Comparison of ENCODE assay signal across 9 mouse cellular contexts in the genomic region with DNA sequence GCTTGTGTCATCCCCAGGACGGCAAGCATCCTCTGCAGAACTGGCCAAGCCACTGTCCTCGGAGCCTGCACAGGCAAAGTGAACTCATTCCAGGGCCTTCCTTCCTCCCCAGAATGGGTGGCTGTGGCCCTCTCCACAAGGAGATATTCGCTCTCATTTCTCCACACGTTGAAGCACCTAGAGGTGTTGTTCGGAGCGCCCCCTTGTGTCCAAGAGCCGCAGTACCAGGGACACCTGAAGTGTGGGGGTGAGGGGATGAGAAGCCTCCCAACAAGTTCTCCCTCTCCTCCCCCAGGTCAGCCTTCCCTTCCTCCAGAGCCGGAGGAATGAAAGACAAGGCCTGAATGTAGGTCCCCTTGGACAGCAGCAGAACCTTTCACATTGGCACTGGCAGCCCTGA.
DNase-seq lines count a peak whose midpoint lies in the region; ATAC-seq and TF ChIP-seq lines count a peak whose summit lies in the region.
"Had no signal": no experiment of that assay in that cellular context is flagged by ENCODE, and none has a peak within 500 bp of the region (broad histone marks: within the 10 kb centered on the region; RNA-seq: fewer than 3 reads in every experiment).

No protein-coding gene starts in this region.

- no peak overlapping the region for H3K27ac ChIP-seq in liver, adult 2 months (replicated peaks; ENCODE audit: insufficient read depth, low read depth, low read length)
- no peak overlapping the region for H3K27ac ChIP-seq in liver, embryonic 11.5 days (ENCODE audit: low read depth, low read length)
- no peak overlapping the region for H3K27ac ChIP-seq in lung, embryonic 14.5 days (ENCODE audit: low read depth)
- H3K27ac ChIP-seq: embryonic facial prominence, embryonic 12.5 days had no signal

- no peak overlapping the region for H3K9ac ChIP-seq in liver, adult 2 months (ENCODE audit: low read depth, low read length)
- H3K9ac ChIP-seq in liver, embryonic 11.5 days (ENCODE audit: low read depth, low read length): no peak overlapping the region
- H3K9ac ChIP-seq in lung, embryonic 14.5 days: no peak overlapping the region
- H3K9ac ChIP-seq: embryonic facial prominence, embryonic 12.5 days had no signal

- H3K4me3 ChIP-seq in liver, adult 2 months (ENCODE audit: insufficient read depth, low read depth, low read length): no peak overlapping the region
- H3K4me3 ChIP-seq in liver, embryonic 11.5 days (ENCODE audit: low read depth, low read length): no peak overlapping the region
- no peak overlapping the region for H3K4me3 ChIP-seq in lung, embryonic 14.5 days (ENCODE audit: low read depth, low read length)
- H3K4me3 ChIP-seq: embryonic facial prominence, embryonic 12.5 days had no signal

- peak; percentile 84 for TF ChIP-seq CTCF in liver, adult 2 months (IDR thresholded peaks at IDR 0.05; ENCODE audit: low read depth, low read length)
- TF ChIP-seq CTCF in lung, embryonic 14.5 days (IDR thresholded peaks at IDR 0.05; ENCODE audit: low read depth): peak; percentile 84

- TF ChIP-seq POLR2A in liver, adult 2 months (IDR thresholded peaks at IDR 0.05; ENCODE audit: extremely low read depth, insufficient read depth, low read length): no peak

- 11% methylated on average over 8 of the region's 8 CpGs for WGBS in liver, adult 2 months
- 6% methylated on average over 8 of the region's 8 CpGs for WGBS in liver, embryonic 11.5 days
- 6% methylated on average over 8 of the region's 8 CpGs for WGBS in lung, embryonic 14.5 days

- H3K4me2 ChIP-seq in liver, embryonic 11.5 days: no peak overlapping the region
- no peak overlapping the region for H3K4me2 ChIP-seq in lung, embryonic 14.5 days
- H3K4me2 ChIP-seq: embryonic facial prominence, embryonic 12.5 days had no signal

- no peak for ATAC-seq in liver, embryonic 11.5 days (replicated peaks; ENCODE audit: low FRiP score)
- no peak for ATAC-seq in lung, embryonic 14.5 days (ENCODE audit: insufficient read depth)

- peak; percentile 9 for DNase-seq in liver, adult 2 months (ENCODE audit: extremely low read depth, low read depth, low spot score)
- no peak for DNase-seq in liver, embryonic 11.5 days (ENCODE audit: low spot score)
- peak; percentile 77 to 87 for DNase-seq in cerebellum, postnatal 25 days
- peak; percentile 27 to 34 for DNase-seq in gastrocnemius, adult 8-10 months (ENCODE audit: low spot score in 2 of 2)
- DNase-seq in kidney, adult 9 months: peak; percentile 68
- peak; percentile 78 for DNase-seq in lung, embryonic 14.5 days
- peak; percentile 59 for DNase-seq in ovary, postnatal 14 days (ENCODE audit: low spot score)
- peak; percentile 79 for DNase-seq in thymus, postnatal 0 days (ENCODE audit: low spot score)

- no peaks in the 10 kb centered on the region for H3K36me3 ChIP-seq in liver, adult 2 months (ENCODE audit: control insufficient read depth, insufficient read depth, low read length)
- no peaks in the 10 kb centered on the region for H3K36me3 ChIP-seq in liver, embryonic 11.5 days (ENCODE audit: control insufficient read depth, insufficient read depth, low read length)
- H3K36me3 ChIP-seq in lung, embryonic 14.5 days (ENCODE audit: insufficient read depth): no peaks in the 10 kb centered on the region
- H3K36me3 ChIP-seq: embryonic facial prominence, embryonic 12.5 days had no signal

- H3K9me3 ChIP-seq in liver, embryonic 11.5 days (ENCODE audit: control insufficient read depth, low read length): no peaks in the 10 kb centered on the region
- no peaks in the 10 kb centered on the region for H3K9me3 ChIP-seq in lung, embryonic 14.5 days (ENCODE audit: low read depth, low read length)
- H3K9me3 ChIP-seq: embryonic facial prominence, embryonic 12.5 days had no signal

- no peaks in the 10 kb centered on the region for H3K4me1 ChIP-seq in liver, adult 2 months (ENCODE audit: control insufficient read depth, insufficient read depth, low read length)
- no peaks in the 10 kb centered on the region for H3K4me1 ChIP-seq in liver, embryonic 11.5 days (replicated peaks; ENCODE audit: control insufficient read depth, insufficient read depth, low read length)
- H3K4me1 ChIP-seq in lung, embryonic 14.5 days (ENCODE audit: insufficient read depth): peaks cover 15% of the 10 kb centered on the region

- no peaks in the 10 kb centered on the region; the same call in none of the 2 replicates for H3K27me3 ChIP-seq in liver, adult 2 months (ENCODE audit: control insufficient read depth, insufficient read depth, low read length)
- H3K27me3 ChIP-seq in liver, embryonic 11.5 days (replicated peaks; ENCODE audit: control insufficient read depth, insufficient read depth, low read length): peaks cover 17% of the 10 kb centered on the region
- no peaks in the 10 kb centered on the region; the same call in 1 of the 2 replicates for H3K27me3 ChIP-seq in lung, embryonic 14.5 days (ENCODE audit: insufficient read depth, low read length)

- no peaks in the 10 kb centered on the region for H3K79me2 ChIP-seq in liver, adult 2 months (ENCODE audit: control insufficient read depth, insufficient read depth, low read length)
